Mouse (Mus musculus) adipocyte (in vitro differentiated cells): ENCODE data around the gene Faf1.

Experiments
- DNase-seq: peaks from one replicate; pipeline ENCODE4 v3.0.0-alpha.2; 2016; ENCODE audit warnings: low spot score

Faf1 gene

GRCm38 (mm10) chr4:109782577-109783114, 106.3 kb downstream of the Faf1 start:
- no peak for DNase-seq

GRCm38 (mm10) chr4:109789347-109790001, 113.1 kb downstream of the Faf1 start:
- no peak for DNase-seq

GRCm38 (mm10) chr4:109792331-109792730, 115.9 kb downstream of the Faf1 start:
- DNase-seq, result no peak

GRCm38 (mm10) chr4:109793072-109793471, 116.7 kb downstream of the Faf1 start:
- no peak for DNase-seq

GRCm38 (mm10) chr4:109797511-109798182, 121.3 kb downstream of the Faf1 start:
- no peak for DNase-seq

- DNase-seq, result no peak
Observed at GRCm38 (mm10) chr4:109806408-109806807, 130.0 kb downstream of the Faf1 start.

- no peak for DNase-seq
Observed at GRCm38 (mm10) chr4:109815161-109815560, 138.8 kb downstream of the Faf1 start.

GRCm38 (mm10) chr4:109815592-109815991, 139.2 kb downstream of the Faf1 start:
- DNase-seq, result no peak

GRCm38 (mm10) chr4:109819455-109819854, 143.1 kb downstream of the Faf1 start:
- peak; percentile 5 for DNase-seq

- DNase-seq, result no peak
Observed at GRCm38 (mm10) chr4:109829800-109830199, 153.4 kb downstream of the Faf1 start.

- DNase-seq, result no peak
Observed at GRCm38 (mm10) chr4:109857851-109858250, 181.5 kb downstream of the Faf1 start.

GRCm38 (mm10) chr4:109858571-109859392, 182.4 kb downstream of the Faf1 start:
- no peak for DNase-seq

GRCm38 (mm10) chr4:109859401-109859800, 183.0 kb downstream of the Faf1 start:
- DNase-seq, result no peak

- DNase-seq, result no peak
Observed at GRCm38 (mm10) chr4:109860256-109860655, 183.9 kb downstream of the Faf1 start.

GRCm38 (mm10) chr4:109862271-109862670, 185.9 kb downstream of the Faf1 start:
- no peak for DNase-seq

- no peak for DNase-seq
Observed at GRCm38 (mm10) chr4:109863021-109863420, 186.6 kb downstream of the Faf1 start.

GRCm38 (mm10) chr4:109868897-109869484, 192.6 kb downstream of the Faf1 start:
- DNase-seq, result no peak

GRCm38 (mm10) chr4:109884333-109884732, 207.9 kb downstream of the Faf1 start:
- no peak for DNase-seq

- no peak for DNase-seq
Observed at GRCm38 (mm10) chr4:109887856-109888357, 211.5 kb downstream of the Faf1 start.

GRCm38 (mm10) chr4:109897810-109898566, 221.6 kb downstream of the Faf1 start:
- no peak for DNase-seq

GRCm38 (mm10) chr4:109901076-109901475, 224.7 kb downstream of the Faf1 start:
- no peak for DNase-seq
